8 mouse cellular contexts compared by ENCODE assay signal in genomic region chr8:123514136-123514535, GRCm38 (mm10). TPM values are rescaled to one million over a fixed set of nuclear protein-coding genes. Genes with fewer than 3 reads are reported as not detected.
DNase-seq lines count a peak whose midpoint lies in the region; ATAC-seq and TF ChIP-seq lines count a peak whose summit lies in the region.

No protein-coding gene starts in this region.

- H3K4me2 ChIP-seq in heart, embryonic 16.5 days (ENCODE audit: low read depth, low read length), result peak overlapping the region; percentile 99
- H3K4me2 ChIP-seq in hindbrain, embryonic 16.5 days (ENCODE audit: low read length), result peak overlapping the region; percentile 62
- H3K4me2 ChIP-seq in midbrain, postnatal 0 days (ENCODE audit: low read depth, low read length, poor library complexity, severe bottlenecking), result peak overlapping the region; percentile 76

- peaks cover 40% of the 10 kb centered on the region for H3K27me3 ChIP-seq in heart, embryonic 16.5 days (ENCODE audit: control insufficient read depth, insufficient read depth, low read length)
- no peaks in the 10 kb centered on the region for H3K27me3 ChIP-seq in hindbrain, embryonic 16.5 days (replicated peaks; ENCODE audit: control insufficient read depth, insufficient read depth, low read length)
- H3K27me3 ChIP-seq in midbrain, postnatal 0 days (ENCODE audit: insufficient read depth, low read length), result no peaks in the 10 kb centered on the region

- H3K4me3 ChIP-seq in heart, embryonic 16.5 days (ENCODE audit: low read length), result peak overlapping the region; percentile 72
- peak overlapping the region; percentile 54 for H3K4me3 ChIP-seq in hindbrain, embryonic 16.5 days (ENCODE audit: low read length)
- H3K4me3 ChIP-seq in midbrain, postnatal 0 days (ENCODE audit: low read depth, low read length), result peak overlapping the region; percentile 90

- TF ChIP-seq CTCF in midbrain, postnatal 0 days (IDR thresholded peaks at IDR 0.05), result no peak

- no peak for ATAC-seq in heart, embryonic 16.5 days (replicated peaks; ENCODE audit: extremely low read depth, insufficient read depth, low FRiP score)
- no peak for ATAC-seq in hindbrain, embryonic 16.5 days
- no peak for ATAC-seq in midbrain, postnatal 0 days (ENCODE audit: low FRiP score)
- ATAC-seq in granulocyte monocyte progenitor cell, adult 5-6 weeks (replicated peaks; ENCODE audit: poor library complexity, severe bottlenecking), result no peak

- H3K4me1 ChIP-seq in heart, embryonic 16.5 days (ENCODE audit: control insufficient read depth, insufficient read depth, low read length), result peaks cover 15% of the 10 kb centered on the region
- peaks cover 25% of the 10 kb centered on the region for H3K4me1 ChIP-seq in hindbrain, embryonic 16.5 days (ENCODE audit: control insufficient read depth, insufficient read depth, low read depth, low read length)
- peaks cover 5% of the 10 kb centered on the region; the same call in 1 of the 2 replicates for H3K4me1 ChIP-seq in midbrain, postnatal 0 days (ENCODE audit: insufficient read depth, low read length)

- no peaks in the 10 kb centered on the region for H3K9me3 ChIP-seq in heart, embryonic 16.5 days (replicated peaks; ENCODE audit: control insufficient read depth, low read length)
- H3K9me3 ChIP-seq in hindbrain, embryonic 16.5 days (ENCODE audit: control insufficient read depth, low read length), result no peaks in the 10 kb centered on the region
- no peaks in the 10 kb centered on the region for H3K9me3 ChIP-seq in midbrain, postnatal 0 days (ENCODE audit: low read length)

- WGBS in heart, embryonic 16.5 days, result 5% methylated on average over 9 of the region's 9 CpGs
- 4% methylated on average over 9 of the region's 9 CpGs for WGBS in hindbrain, embryonic 16.5 days
- under 1% methylated on average over 9 of the region's 9 CpGs for WGBS in midbrain, postnatal 0 days

- DNase-seq in heart, postnatal 4 days, result no peak
- DNase-seq in embryo, embryonic 11 days, result peak; percentile 29
- DNase-seq in midbrain, postnatal 0 days (ENCODE audit: low spot score), result no peak
- no peak for DNase-seq in layer of hippocampus, postnatal 25 days (ENCODE audit: extremely low spot score in 1 of 2, low spot score in 1 of 2)
- DNase-seq in urinary bladder, adult 2 months (ENCODE audit: low spot score), result no peak

- H3K27ac ChIP-seq in heart, embryonic 16.5 days (ENCODE audit: low read length), result no peak overlapping the region
- H3K27ac ChIP-seq in hindbrain, embryonic 16.5 days (ENCODE audit: low read depth, low read length), result peak overlapping the region; percentile 88
- peak overlapping the region; percentile 93 for H3K27ac ChIP-seq in midbrain, postnatal 0 days (ENCODE audit: low read depth, low read length)

- H3K36me3 ChIP-seq in heart, embryonic 16.5 days (ENCODE audit: control insufficient read depth, insufficient read depth), result peaks cover 2% of the 10 kb centered on the region; the same call in 1 of the 2 replicates
- peaks cover 7% of the 10 kb centered on the region; the same call in 1 of the 2 replicates for H3K36me3 ChIP-seq in hindbrain, embryonic 16.5 days (ENCODE audit: control insufficient read depth, insufficient read depth, low read length)
- H3K36me3 ChIP-seq in midbrain, postnatal 0 days (ENCODE audit: insufficient read depth, low read length), result peaks cover 13% of the 10 kb centered on the region

- H3K9ac ChIP-seq in heart, embryonic 16.5 days (ENCODE audit: low read length), result no peak overlapping the region
- peak overlapping the region; percentile 86 for H3K9ac ChIP-seq in hindbrain, embryonic 16.5 days (ENCODE audit: low read depth, low read length)
- peak overlapping the region; percentile 91 for H3K9ac ChIP-seq in midbrain, postnatal 0 days (replicated peaks; ENCODE audit: low read length, poor library complexity, severe bottlenecking)

RNA-seq across cellular contexts. Expression of gene Dbndd1, which starts 1.1 kb away (rescaled TPM):
- polyA plus RNA-seq in heart, embryonic 16.5 days (2015; fragmentation: Nextera tagmentation; extraction: Ambion mirVana), result 0.68 and 0.94 TPM in 2 replicates
- not detected for total RNA-seq in heart, postnatal 4 days (2021)
- 85.6 and 88.2 TPM in 2 replicates for polyA plus RNA-seq in hindbrain, embryonic 16.5 days (2015; fragmentation: Nextera tagmentation; extraction: Ambion mirVana)
- 96.0 and 101 TPM in 2 replicates for total RNA-seq in midbrain, postnatal 0 days (2014; rRNA removed)
- polyA plus RNA-seq in midbrain, postnatal 0 days (2015; fragmentation: Nextera tagmentation; extraction: Ambion mirVana), result 69.6 and 74.9 TPM in 2 replicates
- 10 to 100 TPM; 10.5 to 10.8 TPM for total RNA-seq in layer of hippocampus, postnatal 25 days (2021)
- total RNA-seq in granulocyte monocyte progenitor cell, adult 5-6 weeks (2014; fragmentation: Nextera tagmentation), result not detected in 2 replicates
- total RNA-seq in granulocyte monocyte progenitor cell, adult 5-6 weeks (2017), result not detected in 2 replicates
- polyA plus RNA-seq in urinary bladder, adult 2 months (2012; rRNA removed), result 1.0 and 1.1 TPM in 2 replicates

RNA-seq across cellular contexts. Expression of gene Gas8, which starts 4.5 kb away (rescaled TPM):
- 14.5 and 14.8 TPM in 2 replicates for polyA plus RNA-seq in heart, embryonic 16.5 days (2015; fragmentation: Nextera tagmentation; extraction: Ambion mirVana)
- total RNA-seq in heart, postnatal 4 days (2021), result 1 to 10 TPM; 6.7 to 7.0 TPM
- polyA plus RNA-seq in hindbrain, embryonic 16.5 days (2015; fragmentation: Nextera tagmentation; extraction: Ambion mirVana), result 40.9 and 44.1 TPM in 2 replicates
- 21.4 and 28.8 TPM in 2 replicates for total RNA-seq in midbrain, postnatal 0 days (2014; rRNA removed)
- 42.8 and 43.9 TPM in 2 replicates for polyA plus RNA-seq in midbrain, postnatal 0 days (2015; fragmentation: Nextera tagmentation; extraction: Ambion mirVana)
- total RNA-seq in layer of hippocampus, postnatal 25 days (2021), result 10 to 100 TPM; 23.3 to 33.1 TPM
- total RNA-seq in granulocyte monocyte progenitor cell, adult 5-6 weeks (2014; fragmentation: Nextera tagmentation), result 6.5 and 7.5 TPM in 2 replicates
- 12.1 and 13.6 TPM in 2 replicates for total RNA-seq in granulocyte monocyte progenitor cell, adult 5-6 weeks (2017)
- polyA plus RNA-seq in urinary bladder, adult 2 months (2012; rRNA removed), result 19.0 and 20.0 TPM in 2 replicates

RNA-seq across cellular contexts. Expression of gene Afg3l1, which starts 36.4 kb away (rescaled TPM):
- 44.3 and 44.6 TPM in 2 replicates for polyA plus RNA-seq in heart, embryonic 16.5 days (2015; fragmentation: Nextera tagmentation; extraction: Ambion mirVana)
- total RNA-seq in heart, postnatal 4 days (2021), result 10 to 100 TPM; 56.2 to 56.3 TPM
- polyA plus RNA-seq in hindbrain, embryonic 16.5 days (2015; fragmentation: Nextera tagmentation; extraction: Ambion mirVana), result 48.7 and 57.4 TPM in 2 replicates
- total RNA-seq in midbrain, postnatal 0 days (2014; rRNA removed), result 15.0 and 22.1 TPM in 2 replicates
- polyA plus RNA-seq in midbrain, postnatal 0 days (2015; fragmentation: Nextera tagmentation; extraction: Ambion mirVana), result 40.8 and 43.5 TPM in 2 replicates
- total RNA-seq in layer of hippocampus, postnatal 25 days (2021), result 10 to 100 TPM; 28.1 to 30.6 TPM
- total RNA-seq in granulocyte monocyte progenitor cell, adult 5-6 weeks (2014; fragmentation: Nextera tagmentation), result 38.4 and 42.1 TPM in 2 replicates
- 21.2 and 25.0 TPM in 2 replicates for total RNA-seq in granulocyte monocyte progenitor cell, adult 5-6 weeks (2017)
- 22.3 and 23.5 TPM in 2 replicates for polyA plus RNA-seq in urinary bladder, adult 2 months (2012; rRNA removed)

Comparison
In these comparisons a context has a peak if more than half of its experiments do, and no peak if none do; other contexts are left out.
1. RNA of gene Dbndd1, which starts 1.1 kb away (total RNA-seq): 96.0 to 101 TPM in midbrain, postnatal 0 days and 10.5 to 10.8 TPM in layer of hippocampus, postnatal 25 days; not detected in heart, postnatal 4 days and not detected in granulocyte monocyte progenitor cell, adult 5-6 weeks; every median in the first group is over 10 times any median in the second.
2. Peak in every context shown above with its lines, with median percentiles within 50 percentile points of each other: H3K4me2 ChIP-seq and H3K4me3 ChIP-seq.